Comparison of ENCODE assay signal across 36 mouse cellular contexts in genomic region chr4:139064831-139065230, GRCm38 (mm10). TPM values are rescaled to one million over a fixed set of nuclear protein-coding genes. Genes with fewer than 3 reads are reported as not detected.
"Had no signal": no experiment of that assay in that cellular context is flagged by ENCODE, and none has a peak within 500 bp of the region (broad histone marks: within the 10 kb centered on the region; RNA-seq: fewer than 3 reads in every experiment).

No protein-coding gene starts in this region.

- H3K4me1 ChIP-seq: limb, embryonic 12.5 days; limb, embryonic 13.5 days; limb, embryonic 15.5 days; liver, embryonic 12.5 days; liver, embryonic 13.5 days; liver, embryonic 15.5 days; lung, embryonic 15.5 days; megakaryocyte, embryonic 14.5 days; midbrain, embryonic 10.5 days; midbrain, embryonic 12.5 days; midbrain, embryonic 13.5 days; midbrain, embryonic 15.5 days; neural tube, embryonic 12.5 days; neural tube, embryonic 13.5 days had no signal

- H3K9ac ChIP-seq: limb, embryonic 12.5 days; limb, embryonic 13.5 days; limb, embryonic 15.5 days; liver, embryonic 12.5 days; liver, embryonic 13.5 days; liver, embryonic 14.5 days; liver, embryonic 15.5 days; liver, postnatal 0 days; lung, embryonic 14.5 days; lung, embryonic 15.5 days; midbrain, embryonic 12.5 days; midbrain, embryonic 13.5 days; midbrain, embryonic 15.5 days; neural tube, embryonic 12.5 days; neural tube, embryonic 13.5 days had no signal

- H3K36me3 ChIP-seq: limb, embryonic 10.5 days; limb, embryonic 12.5 days; limb, embryonic 13.5 days; limb, embryonic 15.5 days; liver, embryonic 12.5 days; liver, embryonic 13.5 days; liver, embryonic 15.5 days; lung, embryonic 15.5 days; midbrain, embryonic 10.5 days; midbrain, embryonic 12.5 days; midbrain, embryonic 13.5 days; midbrain, embryonic 15.5 days; neural tube, embryonic 12.5 days; neural tube, embryonic 13.5 days had no signal

- H3K4me3 ChIP-seq: limb, embryonic 10.5 days; limb, embryonic 12.5 days; limb, embryonic 13.5 days; limb, embryonic 15.5 days; liver, embryonic 12.5 days; liver, embryonic 13.5 days; liver, embryonic 15.5 days; lung, embryonic 15.5 days; megakaryocyte, embryonic 14.5 days; midbrain, embryonic 10.5 days; midbrain, embryonic 12.5 days; midbrain, embryonic 13.5 days; midbrain, embryonic 15.5 days; myocyte; neural tube, embryonic 12.5 days; neural tube, embryonic 13.5 days had no signal

- ATAC-seq: liver, embryonic 12.5 days; liver, postnatal 0 days; lung, postnatal 0 days; midbrain, embryonic 13.5 days; midbrain, embryonic 15.5 days; midbrain, embryonic 16.5 days had no signal

- H3K27ac ChIP-seq: limb, embryonic 10.5 days; limb, embryonic 12.5 days; limb, embryonic 13.5 days; limb, embryonic 15.5 days; liver, embryonic 12.5 days; liver, embryonic 13.5 days; liver, embryonic 14.5 days; liver, embryonic 15.5 days; lung, embryonic 15.5 days; macrophage; midbrain, embryonic 10.5 days; midbrain, embryonic 12.5 days; midbrain, embryonic 13.5 days; midbrain, embryonic 15.5 days; neural tube, embryonic 12.5 days; neural tube, embryonic 13.5 days had no signal

- H3K4me2 ChIP-seq: limb, embryonic 12.5 days; limb, embryonic 13.5 days; limb, embryonic 15.5 days; liver, embryonic 11.5 days; liver, embryonic 12.5 days; liver, embryonic 13.5 days; liver, embryonic 15.5 days; lung, embryonic 14.5 days; lung, embryonic 15.5 days; midbrain, embryonic 11.5 days; midbrain, embryonic 12.5 days; midbrain, embryonic 13.5 days; midbrain, embryonic 15.5 days; neural tube, embryonic 12.5 days; neural tube, embryonic 13.5 days had no signal

- H3K27me3 ChIP-seq: lung, embryonic 15.5 days; midbrain, embryonic 15.5 days had no signal

- H3K9me3 ChIP-seq: limb, embryonic 10.5 days; limb, embryonic 12.5 days; limb, embryonic 13.5 days; limb, embryonic 15.5 days; liver, embryonic 12.5 days; liver, embryonic 13.5 days; liver, embryonic 15.5 days; lung, embryonic 15.5 days; megakaryocyte, embryonic 14.5 days; midbrain, embryonic 10.5 days; midbrain, embryonic 12.5 days; midbrain, embryonic 15.5 days; neural tube, embryonic 12.5 days; neural tube, embryonic 13.5 days had no signal

- DNase-seq: left cerebral cortex, postnatal 4 days; liver; liver, embryonic 13.5 days; liver, postnatal 0 days; lung, adult 18-20 months; lung, adult 2 months; lung, embryonic 14.5 days; lung, postnatal 10 days; lung, postnatal 14 days; lung, postnatal 36 days; lung, postnatal 4 days; midbrain, embryonic 14.5 days had no signal

RNA-seq across cellular contexts. Expression of gene Htr6, which starts 10.5 kb away (rescaled TPM):
- polyA plus RNA-seq: limb, embryonic 10.5 days; liver, adult 2 months; liver, embryonic 11.5 days; liver, embryonic 12.5 days; liver, embryonic 13.5 days; liver, embryonic 14.5 days; liver, embryonic 15.5 days; liver, embryonic 16.5 days; liver, postnatal 0 days; lung, embryonic 14.5 days; lung, embryonic 15.5 days; lung, embryonic 16.5 days; lung, postnatal 0 days; macrophage; midbrain, embryonic 10.5 days; midbrain, embryonic 11.5 days; midbrain, embryonic 12.5 days; neural tube, embryonic 12.5 days had no signal
